Mouse (Mus musculus): ENCODE data around the gene Ankrd9. TPM values are rescaled to one million over a fixed set of nuclear protein-coding genes. Genes with fewer than 3 reads are reported as not detected.
A peak's percentile ranks its signal among the peaks of the same experiment; 100 is the strongest.

The Ankrd9 gene
- polyA plus RNA-seq, 1 experiment from 2014 or later: 14.8 TPM

GRCm38 (mm10) chr12:110948910-110949201, 30.0 kb downstream of the Ankrd9 start:
- Histone ChIP-seq H3K36me3 (peaks cover 33% of the 10 kb centered on the region; the same call in 1 of the 2 replicates), H3K4me3 (no peak overlapping the region), H3K27me3 (ENCODE audit: insufficient read depth, poor library complexity, severe bottlenecking) (no peaks in the 10 kb centered on the region), H3K9me3 (no peaks in the 10 kb centered on the region), H3K27ac (no peak overlapping the region), H3K4me1 (no peaks in the 10 kb centered on the region)
- 86% methylated on average over 3 of the region's 3 CpGs for WGBS
- no peak for DNase-seq (ENCODE audit: low spot score)

- 85% methylated on average over 6 of the region's 6 CpGs for WGBS
- no peak for DNase-seq (ENCODE audit: low spot score)
- no peak overlapping the region for H3K27ac ChIP-seq
- no peaks in the 10 kb centered on the region for H3K9me3 ChIP-seq
- no peaks in the 10 kb centered on the region for H3K4me1 ChIP-seq
- peaks cover 33% of the 10 kb centered on the region; the same call in 1 of the 2 replicates for H3K36me3 ChIP-seq
- H3K27me3 ChIP-seq (ENCODE audit: insufficient read depth, poor library complexity, severe bottlenecking): no peaks in the 10 kb centered on the region
- H3K4me3 ChIP-seq: no peak overlapping the region
Observed at GRCm38 (mm10) chr12:110948082-110948909, 30.5 kb downstream of the Ankrd9 start.

GRCm38 (mm10) chr12:110946216-110946615, 32.6 kb downstream of the Ankrd9 start:
- H3K9me3 ChIP-seq: no peaks in the 10 kb centered on the region
- H3K4me1 ChIP-seq: no peaks in the 10 kb centered on the region
- no peak for DNase-seq (ENCODE audit: low spot score)
- H3K27ac ChIP-seq: no peak overlapping the region
- peaks cover 40% of the 10 kb centered on the region; the same call in 1 of the 2 replicates for H3K36me3 ChIP-seq
- WGBS: 86% methylated on average over 7 of the region's 7 CpGs
- H3K27me3 ChIP-seq (ENCODE audit: insufficient read depth, poor library complexity, severe bottlenecking): no peaks in the 10 kb centered on the region
- H3K4me3 ChIP-seq: no peak overlapping the region

DNA sequence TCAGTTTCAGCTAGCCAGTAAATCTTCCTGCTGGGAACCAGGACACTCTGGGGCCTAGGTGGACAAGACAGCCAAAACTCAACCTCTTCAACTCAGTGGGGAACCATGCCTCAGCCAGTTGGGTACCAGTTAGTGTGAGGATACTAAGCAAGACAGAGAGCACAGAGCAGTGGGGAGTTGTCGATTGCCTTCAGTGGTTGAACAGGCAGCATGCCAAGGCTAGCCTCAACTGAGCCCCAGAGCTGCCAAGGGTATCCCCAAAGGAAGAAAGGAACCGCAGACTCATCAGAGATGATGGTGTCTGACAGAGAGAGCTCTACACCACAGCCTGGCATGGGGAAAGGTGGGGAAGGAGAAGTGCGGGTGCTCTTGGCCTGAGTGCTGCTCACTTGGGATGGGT, 38.0 kb downstream of the Ankrd9 start:
- 0 out of 2 replicates have a peak, but pooled peaks cover 4% of the 10 kb centered on the region for H3K4me1 ChIP-seq
- H3K27me3 ChIP-seq (ENCODE audit: insufficient read depth, poor library complexity, severe bottlenecking): no peaks in the 10 kb centered on the region
- WGBS: 95% methylated on average over 3 of the region's 3 CpGs
- H3K9me3 ChIP-seq: no peaks in the 10 kb centered on the region
- H3K4me3 ChIP-seq: no peak overlapping the region
- peaks cover 31% of the 10 kb centered on the region for H3K36me3 ChIP-seq
- no peak for DNase-seq (ENCODE audit: low spot score)
- H3K27ac ChIP-seq: no peak overlapping the region

GRCm38 (mm10) chr12:110939385-110939784, 39.5 kb downstream of the Ankrd9 start:
- Histone ChIP-seq H3K27me3 (ENCODE audit: insufficient read depth, poor library complexity, severe bottlenecking) (no peaks in the 10 kb centered on the region), H3K36me3 (peaks cover 23% of the 10 kb centered on the region), H3K9me3 (no peaks in the 10 kb centered on the region), H3K4me1 (0 out of 2 replicates have a peak, but pooled peaks cover 4% of the 10 kb centered on the region), H3K27ac (no peak overlapping the region), H3K4me3 (no peak overlapping the region)
- WGBS: 90% methylated on average over 5 of the region's 5 CpGs
- DNase-seq (ENCODE audit: low spot score): no peak

DNA sequence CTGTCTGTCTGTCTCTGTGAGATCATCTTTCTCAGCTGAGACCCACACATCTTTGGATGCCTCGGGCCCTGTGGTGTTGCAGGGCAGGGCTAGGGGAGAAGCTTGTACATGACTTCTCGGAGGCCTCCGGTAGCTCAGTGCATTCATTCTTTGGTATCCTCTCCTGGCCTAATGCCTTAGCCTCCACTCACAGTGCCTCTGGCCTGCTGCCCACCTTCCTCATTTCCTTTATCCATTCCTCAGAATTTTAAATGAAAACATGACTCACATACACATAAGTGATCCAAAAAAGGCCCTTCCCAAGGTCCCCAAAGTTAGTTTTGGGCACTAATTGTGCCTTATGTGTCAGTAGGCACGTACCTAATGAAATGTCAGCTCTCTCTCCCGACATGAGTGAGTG, 41.3 kb downstream of the Ankrd9 start:
- 0 out of 2 replicates have a peak, but pooled peaks cover 4% of the 10 kb centered on the region for H3K4me1 ChIP-seq
- no peaks in the 10 kb centered on the region for H3K27me3 ChIP-seq (ENCODE audit: insufficient read depth, poor library complexity, severe bottlenecking)
- no peaks in the 10 kb centered on the region for H3K9me3 ChIP-seq
- H3K4me3 ChIP-seq: no peak overlapping the region
- WGBS: 88% methylated on average over 5 of the region's 5 CpGs
- H3K36me3 ChIP-seq: peaks cover 38% of the 10 kb centered on the region
- no peak overlapping the region for H3K27ac ChIP-seq
- DNase-seq (ENCODE audit: low spot score): no peak

DNA sequence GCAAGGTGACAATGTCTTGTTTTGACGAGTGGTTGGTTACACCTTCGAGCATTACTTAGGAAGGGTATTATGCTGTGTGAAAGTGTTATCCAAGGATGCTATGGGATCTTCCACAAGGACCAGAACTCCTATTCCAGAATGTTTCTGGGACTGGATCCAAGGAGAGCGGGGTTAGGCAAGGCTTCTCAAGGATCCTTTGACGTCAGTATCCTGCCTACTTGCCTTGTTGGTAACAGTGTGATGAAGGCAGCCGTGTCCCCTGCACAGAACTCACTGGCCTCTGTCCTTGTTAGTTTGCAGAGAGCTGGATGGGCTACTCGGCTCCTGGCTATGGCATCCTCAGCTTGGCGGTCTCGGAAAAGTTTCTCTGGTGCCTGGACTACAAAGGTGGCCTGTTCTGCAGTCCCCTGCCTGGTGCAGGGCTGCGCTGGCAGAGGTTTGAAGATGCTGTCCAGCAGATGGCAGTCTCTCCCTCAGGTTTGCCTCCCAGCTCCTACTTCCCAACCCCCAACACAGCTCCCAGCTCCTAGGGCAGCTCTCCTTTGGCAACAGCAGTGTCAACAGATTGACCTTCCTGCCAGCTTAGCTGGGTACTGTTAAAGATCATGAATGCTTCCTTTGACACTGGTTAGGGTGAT, 42.7 kb downstream of the Ankrd9 start:
- H3K9me3 ChIP-seq: no peaks in the 10 kb centered on the region
- H3K4me1 ChIP-seq: 0 out of 2 replicates have a peak, but pooled peaks cover 4% of the 10 kb centered on the region
- WGBS: 63% methylated on average over 9 of the region's 9 CpGs
- H3K27ac ChIP-seq: no peak overlapping the region
- H3K36me3 ChIP-seq: peaks cover 41% of the 10 kb centered on the region
- H3K27me3 ChIP-seq (ENCODE audit: insufficient read depth, poor library complexity, severe bottlenecking): no peaks in the 10 kb centered on the region
- DNase-seq (ENCODE audit: low spot score): peak; percentile 90
- no peak overlapping the region for H3K4me3 ChIP-seq

DNA sequence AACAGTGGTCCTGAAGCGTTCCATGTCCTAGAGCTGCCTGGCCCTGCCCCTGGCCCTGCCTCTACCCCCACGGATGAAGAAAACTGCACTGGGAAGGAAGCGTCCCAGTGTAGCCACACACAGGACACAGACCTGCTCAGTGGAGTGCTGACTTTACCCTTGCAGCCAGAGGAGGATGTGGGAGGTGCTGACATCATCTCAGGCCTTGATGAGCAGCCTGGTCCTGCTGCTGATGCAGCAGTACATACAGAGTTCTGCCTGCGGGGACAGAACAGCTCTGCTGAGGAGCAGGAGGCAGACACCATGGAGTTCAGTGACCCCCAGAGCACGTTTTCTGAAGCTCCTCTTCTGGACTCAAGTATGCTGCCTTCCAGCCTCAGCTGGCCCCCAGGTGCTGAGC, 46.0 kb downstream of the Ankrd9 start:
- Histone ChIP-seq H3K9me3 (no peaks in the 10 kb centered on the region), H3K27ac (no peak overlapping the region), H3K4me1 (0 out of 2 replicates have a peak, but pooled peaks cover 4% of the 10 kb centered on the region), H3K4me3 (no peak overlapping the region), H3K36me3 (peaks cover 36% of the 10 kb centered on the region), H3K27me3 (ENCODE audit: insufficient read depth, poor library complexity, severe bottlenecking) (no peaks in the 10 kb centered on the region)
- no peak for DNase-seq (ENCODE audit: low spot score)
- 71% methylated on average over 5 of the region's 5 CpGs for WGBS

Other genes with a start within 250 kb of the Ankrd9 start
- gene Wdr20, start 241.1 kb downstream of the Ankrd9 start, polyA plus RNA-seq (2016; fragmentation: Nextera tagmentation; extraction: Ambion mirVana): 15.4 and 21.6 TPM in 2 replicates
- gene Mok, start 138.1 kb downstream of the Ankrd9 start, polyA plus RNA-seq (2016; fragmentation: Nextera tagmentation; extraction: Ambion mirVana): 3.8 and 4.3 TPM in 2 replicates
- 4.6 and 6.1 TPM in 2 replicates for gene Zfp839, start 128.8 kb downstream of the Ankrd9 start, polyA plus RNA-seq (2016; fragmentation: Nextera tagmentation; extraction: Ambion mirVana)
- gene Cinp, start 89.9 kb downstream of the Ankrd9 start, polyA plus RNA-seq (2016; fragmentation: Nextera tagmentation; extraction: Ambion mirVana): 83.6 and 94.5 TPM in 2 replicates
- 3.9 and 4.1 TPM in 2 replicates for gene Tecpr2, start 89.8 kb downstream of the Ankrd9 start, polyA plus RNA-seq (2016; fragmentation: Nextera tagmentation; extraction: Ambion mirVana)
- gene Rcor1, start 60.3 kb upstream of the Ankrd9 start, polyA plus RNA-seq (2016; fragmentation: Nextera tagmentation; extraction: Ambion mirVana): 6.5 and 9.2 TPM in 2 replicates
- gene Traf3, start 187.3 kb upstream of the Ankrd9 start, polyA plus RNA-seq (2016; fragmentation: Nextera tagmentation; extraction: Ambion mirVana): 6.9 and 7.2 TPM in 2 replicates
- not detected in 2 replicates for gene 4930595D18Rik, start 205.5 kb upstream of the Ankrd9 start, polyA plus RNA-seq (2016; fragmentation: Nextera tagmentation; extraction: Ambion mirVana)